Mouse (Mus musculus): ENCODE results near the gene Olfr784. TPM values are rescaled to one million over a fixed set of nuclear protein-coding genes. Genes with fewer than 3 reads are reported as not detected.

Olfr784 gene
- polyA plus RNA-seq, 1 experiment from 2014 or later = 0.14 TPM

Other genes starting within 250 kb of the Olfr784 start
- gene Olfr770, start 245.1 kb upstream of the Olfr784 start, polyA plus RNA-seq (2014; fragmentation: Nextera tagmentation; extraction: Ambion mirVana) = not detected in 2 replicates
- gene Olfr771, start 219.3 kb upstream of the Olfr784 start, polyA plus RNA-seq (2014; fragmentation: Nextera tagmentation; extraction: Ambion mirVana) = not detected in 2 replicates
- gene Olfr772, start 206.2 kb upstream of the Olfr784 start, polyA plus RNA-seq (2014; fragmentation: Nextera tagmentation; extraction: Ambion mirVana) = not detected in 2 replicates
- gene Olfr773, start 196.7 kb upstream of the Olfr784 start, polyA plus RNA-seq (2014; fragmentation: Nextera tagmentation; extraction: Ambion mirVana) = not detected in 2 replicates
- not detected in 2 replicates for gene Olfr774, start 147.9 kb upstream of the Olfr784 start, polyA plus RNA-seq (2014; fragmentation: Nextera tagmentation; extraction: Ambion mirVana)
- not detected in 2 replicates for gene Olfr775, start 135.7 kb upstream of the Olfr784 start, polyA plus RNA-seq (2014; fragmentation: Nextera tagmentation; extraction: Ambion mirVana)
- gene Olfr776, start 125.0 kb upstream of the Olfr784 start, polyA plus RNA-seq (2014; fragmentation: Nextera tagmentation; extraction: Ambion mirVana) = not detected in 2 replicates
- gene Olfr777, start 112.6 kb upstream of the Olfr784 start, polyA plus RNA-seq (2014; fragmentation: Nextera tagmentation; extraction: Ambion mirVana) = not detected in 2 replicates
- not detected in 2 replicates for gene Olfr780, start 66.0 kb upstream of the Olfr784 start, polyA plus RNA-seq (2014; fragmentation: Nextera tagmentation; extraction: Ambion mirVana)
- gene Olfr781, start 55.2 kb upstream of the Olfr784 start, polyA plus RNA-seq (2014; fragmentation: Nextera tagmentation; extraction: Ambion mirVana) = not detected in 2 replicates
- not detected in 2 replicates for gene Olfr782, start 35.2 kb upstream of the Olfr784 start, polyA plus RNA-seq (2014; fragmentation: Nextera tagmentation; extraction: Ambion mirVana)
- not detected in 2 replicates for gene Olfr785, start 21.3 kb downstream of the Olfr784 start, polyA plus RNA-seq (2014; fragmentation: Nextera tagmentation; extraction: Ambion mirVana)
- gene Olfr786, start 43.2 kb downstream of the Olfr784 start, polyA plus RNA-seq (2014; fragmentation: Nextera tagmentation; extraction: Ambion mirVana) = not detected in 2 replicates
- not detected in 2 replicates for gene Olfr787, start 77.8 kb downstream of the Olfr784 start, polyA plus RNA-seq (2014; fragmentation: Nextera tagmentation; extraction: Ambion mirVana)
- not detected in 2 replicates for gene Olfr788, start 86.9 kb downstream of the Olfr784 start, polyA plus RNA-seq (2014; fragmentation: Nextera tagmentation; extraction: Ambion mirVana)
- gene Olfr789, start 100.7 kb downstream of the Olfr784 start, polyA plus RNA-seq (2014; fragmentation: Nextera tagmentation; extraction: Ambion mirVana) = not detected in 2 replicates
- not detected in 2 replicates for gene Olfr790, start 114.4 kb downstream of the Olfr784 start, polyA plus RNA-seq (2014; fragmentation: Nextera tagmentation; extraction: Ambion mirVana)
- gene Olfr791, start 137.7 kb downstream of the Olfr784 start, polyA plus RNA-seq (2014; fragmentation: Nextera tagmentation; extraction: Ambion mirVana) = not detected in 2 replicates
- not detected in 2 replicates for gene Olfr792, start 155.1 kb downstream of the Olfr784 start, polyA plus RNA-seq (2014; fragmentation: Nextera tagmentation; extraction: Ambion mirVana)
- not detected in 2 replicates for gene Olfr794, start 183.6 kb downstream of the Olfr784 start, polyA plus RNA-seq (2014; fragmentation: Nextera tagmentation; extraction: Ambion mirVana)
- gene Olfr796, start 228.5 kb downstream of the Olfr784 start, polyA plus RNA-seq (2014; fragmentation: Nextera tagmentation; extraction: Ambion mirVana) = not detected in 2 replicates
- not detected in 2 replicates for gene Olfr798, start 243.9 kb downstream of the Olfr784 start, polyA plus RNA-seq (2014; fragmentation: Nextera tagmentation; extraction: Ambion mirVana)

Measured in midbrain, embryonic 11.5 days (tissue).